Mouse (Mus musculus) cerebellum, postnatal 36 days (tissue): ENCODE measurements around the gene Spag9.

ENCODE experiments used
- DNase-seq, 2 experiments: peaks; one replicate each; pipeline ENCODE4 v3.0.0; 2021 to 2022; ENCODE audit warnings: mixed read lengths in 2 of 2

The Spag9 gene

GRCm38 (mm10) chr11:93995720-93996305, at the start of gene Spag9:
TSS of gene Spag9 (plus strand) at chr11:93996091.
- peak; percentile 89 to 94 for DNase-seq

DNA sequence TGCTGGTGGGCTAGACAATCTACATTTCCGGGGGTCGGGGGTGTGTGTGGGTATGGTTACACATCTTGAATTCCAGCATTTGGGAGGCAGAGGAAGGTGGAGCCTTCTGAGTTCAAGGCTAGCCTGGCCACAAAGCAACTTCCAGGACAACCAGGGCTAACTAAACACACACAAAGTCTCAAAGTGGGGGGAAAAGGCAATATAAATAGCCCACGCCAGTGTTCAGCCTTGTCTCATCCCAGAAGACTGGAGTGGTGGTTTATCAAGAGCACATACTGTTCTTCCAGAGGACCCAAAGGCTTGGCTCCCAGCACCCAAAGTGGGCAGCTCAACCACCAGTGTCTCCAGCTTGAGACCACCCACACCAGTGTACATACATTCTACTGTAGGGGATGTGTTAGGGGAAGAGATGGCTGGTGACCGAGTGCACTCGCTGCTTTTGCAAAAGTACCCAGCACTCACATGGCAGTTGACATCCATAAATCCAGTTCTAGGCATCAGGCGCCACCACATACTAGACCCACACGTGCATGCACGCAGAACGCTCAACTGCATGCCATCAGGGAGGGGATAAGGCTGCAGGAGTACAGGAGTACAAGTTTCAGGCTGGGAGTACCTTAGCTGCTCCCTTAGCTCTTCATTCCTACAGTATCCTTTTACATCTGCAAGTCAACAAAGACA, 46.9 kb upstream of the Spag9 start:
- no peak for DNase-seq

- no peak for DNase-seq
Measured at GRCm38 (mm10) chr11:93950045-93950444, 45.8 kb upstream of the Spag9 start.

- no peak for DNase-seq
Measured at GRCm38 (mm10) chr11:93952376-93952775, 43.5 kb upstream of the Spag9 start.

DNA sequence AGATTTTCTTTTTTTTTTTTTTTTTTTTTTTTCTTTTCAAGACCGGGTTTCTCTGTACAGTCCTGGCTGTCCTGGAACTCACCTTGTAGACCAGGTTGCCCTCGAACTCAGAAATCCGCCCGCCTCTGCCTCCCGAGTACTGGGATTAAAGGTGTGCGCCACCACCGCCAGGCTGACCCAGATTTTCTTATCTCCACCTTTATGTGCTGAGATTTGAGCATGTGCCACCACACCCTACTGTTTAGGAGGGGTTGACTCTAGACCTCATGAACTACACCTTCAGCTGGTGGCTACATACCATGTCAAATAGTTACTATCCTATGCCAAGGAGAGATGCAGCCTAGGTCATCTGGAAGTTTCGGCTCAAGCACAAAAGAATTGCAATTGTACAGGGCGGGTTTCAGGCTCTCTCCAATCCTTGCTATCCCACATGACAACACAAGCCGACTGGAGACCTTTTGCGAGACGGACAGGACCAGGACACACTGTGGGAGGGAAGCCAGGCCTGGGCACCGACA, 41.1 kb upstream of the Spag9 start:
- no peak for DNase-seq

DNA sequence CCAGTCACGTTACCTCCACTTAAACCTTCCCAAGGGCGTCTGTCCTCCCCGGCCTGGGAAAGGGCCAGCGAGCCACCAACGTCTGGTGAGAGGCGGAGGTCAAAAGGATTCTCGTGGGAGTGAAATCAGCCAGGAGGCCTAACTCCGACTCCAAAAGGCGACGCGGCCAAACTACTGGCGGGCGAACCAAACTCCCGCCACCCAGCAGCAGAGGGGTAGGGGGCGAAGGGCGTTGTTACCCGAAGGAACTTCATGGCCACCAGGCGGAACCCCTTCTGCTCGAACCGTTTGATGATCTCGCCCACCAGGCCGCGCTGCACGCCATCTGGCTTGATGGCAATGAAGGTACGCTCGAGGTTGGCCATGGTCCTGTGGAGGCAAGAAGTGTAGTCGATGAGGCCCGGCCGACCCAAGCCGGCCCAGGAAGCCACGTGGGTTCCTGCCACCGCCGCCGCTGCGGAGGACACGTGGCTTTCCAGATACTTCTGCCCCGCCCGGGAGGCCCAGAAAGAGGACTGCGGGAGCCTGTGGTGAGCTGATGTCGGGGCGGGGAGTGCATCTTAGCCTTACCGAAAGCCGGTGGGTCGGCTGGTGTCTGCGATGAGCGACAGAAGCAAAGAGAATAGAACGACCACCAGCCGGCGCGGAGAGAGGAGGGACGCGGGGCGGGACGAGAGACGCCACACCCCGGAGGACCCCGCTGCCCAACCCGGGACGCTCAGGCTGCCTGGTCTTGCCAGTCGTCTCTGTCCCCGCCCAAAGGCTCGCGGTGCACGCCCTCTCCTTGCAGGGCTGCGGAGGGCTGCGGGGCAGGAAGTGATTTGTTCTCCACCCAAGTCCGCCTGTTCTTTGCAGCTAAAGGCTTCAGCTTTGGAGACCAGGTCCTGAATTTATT, 40.4 kb upstream of the Spag9 start:
- DNase-seq: peak; percentile 75 to 81

- peak; percentile 12 to 20 for DNase-seq
Measured at GRCm38 (mm10) chr11:93956159-93956558, 39.7 kb upstream of the Spag9 start, which contains the start of gene Nme2. TSS of gene Nme2 (minus strand) at chr11:93956259.

GRCm38 (mm10) chr11:93957031-93957555, 38.8 kb upstream of the Spag9 start:
- DNase-seq: no peak

DNA sequence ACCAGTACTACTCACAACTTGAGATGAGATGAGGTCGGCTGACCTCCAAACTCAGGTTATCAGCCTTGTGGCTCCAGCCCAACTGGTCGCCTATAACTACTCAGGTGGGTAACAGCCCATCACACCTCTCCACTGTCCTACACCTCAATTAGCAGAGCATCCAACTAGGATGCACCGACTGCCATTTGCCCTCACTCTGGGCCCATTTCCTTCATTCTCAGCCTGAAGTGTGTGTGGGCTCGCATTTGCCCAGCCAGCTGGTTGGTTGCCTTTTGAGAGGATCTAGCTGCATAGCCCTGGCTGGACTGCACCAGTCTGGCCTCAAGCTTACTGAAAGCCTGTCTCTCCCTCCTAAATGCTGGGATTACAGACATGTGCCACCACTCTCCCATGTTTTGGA, 38.1 kb upstream of the Spag9 start:
- DNase-seq: no peak

DNA sequence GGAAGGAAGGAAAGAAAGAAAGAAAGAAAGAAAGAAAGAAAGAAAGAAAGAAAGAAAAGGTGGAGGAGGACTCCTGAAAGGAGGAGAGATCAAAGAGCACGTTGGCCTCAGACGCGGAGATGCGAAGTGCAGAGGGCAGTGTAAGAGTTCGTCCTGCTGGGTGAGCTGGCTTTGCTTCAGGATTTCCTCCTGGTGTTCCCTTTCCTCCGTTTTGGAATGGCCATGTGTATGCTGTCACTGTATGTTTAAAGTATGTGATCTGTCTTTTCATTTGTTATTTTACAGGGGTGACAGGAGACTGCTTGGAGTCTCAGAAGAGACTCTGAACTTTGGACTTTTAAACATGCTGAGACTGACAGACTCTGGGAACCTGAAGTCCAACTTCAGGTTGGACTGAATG, 34.4 kb upstream of the Spag9 start:
- DNase-seq: no peak

- DNase-seq: no peak
Measured at GRCm38 (mm10) chr11:93963013-93963412, 32.9 kb upstream of the Spag9 start.

- no peak for DNase-seq
Measured at GRCm38 (mm10) chr11:93965391-93965790, 30.5 kb upstream of the Spag9 start.

DNA sequence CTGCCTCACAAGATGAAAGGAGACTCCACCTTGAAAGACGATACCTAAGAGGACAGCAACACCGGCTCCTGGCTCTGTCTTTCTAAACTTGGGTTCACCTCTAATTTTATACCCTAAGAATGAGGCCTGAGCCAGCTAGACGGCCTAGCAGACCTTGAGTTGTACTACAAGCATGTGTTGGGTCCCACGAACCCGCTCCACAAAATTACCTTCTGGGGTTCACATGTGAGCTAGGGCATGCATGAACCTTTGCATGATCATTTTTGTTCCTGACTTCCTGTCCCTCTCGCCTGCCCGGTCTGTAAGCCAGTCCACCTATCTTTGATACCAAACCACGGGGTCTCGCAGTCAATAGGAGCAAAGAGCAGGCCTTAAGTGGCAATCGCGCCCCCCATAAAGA, 28.5 kb upstream of the Spag9 start:
- DNase-seq: peak in 1 of 2 experiments; percentile 8

DNA sequence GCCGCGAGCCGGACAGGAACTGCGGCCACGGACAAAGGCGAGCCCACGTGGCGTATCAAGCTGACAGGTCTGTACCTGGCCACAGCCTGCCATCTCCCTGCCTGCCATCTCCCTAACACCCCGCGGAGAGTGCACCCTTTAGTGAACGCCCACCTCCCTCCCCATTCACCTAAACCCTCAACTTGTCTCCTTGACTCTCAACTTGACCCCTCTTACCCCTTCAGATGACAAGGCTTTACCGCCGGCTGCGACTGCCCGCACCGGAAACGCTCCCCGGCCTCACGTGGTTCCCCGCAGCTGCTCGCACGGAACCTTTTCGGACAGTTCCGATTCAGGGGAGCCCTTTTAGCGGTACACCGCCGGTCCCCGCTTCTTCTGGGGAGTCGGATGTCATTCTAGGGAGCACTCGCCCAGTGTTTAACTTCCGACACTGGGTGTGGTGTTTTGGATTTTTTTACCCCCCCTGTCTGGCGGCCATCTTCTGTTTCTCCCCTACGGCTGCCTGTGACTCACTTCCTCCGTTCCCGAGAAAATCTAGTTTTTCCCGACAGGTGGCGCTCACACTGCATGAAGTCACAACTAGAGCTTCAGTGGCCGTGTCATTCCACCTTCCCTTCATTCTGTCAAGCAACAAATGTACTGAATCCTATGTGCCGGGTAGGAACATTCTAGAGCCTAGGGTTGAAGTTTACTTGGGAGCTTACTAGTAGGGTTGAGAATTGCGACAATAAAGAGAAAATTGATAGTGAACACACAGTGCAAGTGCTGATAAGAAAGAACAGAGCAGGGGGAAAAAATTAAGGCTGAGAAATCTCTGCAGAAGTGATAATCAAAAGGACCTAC, 27.7 kb upstream of the Spag9 start, which contains the start of the genes Gm20390 and Nme1:
Gene Gm20390 (minus strand): TSS at position 289 of the 843 bp plus-strand sequence.
Gene Nme1 (minus strand): TSS at position 517 of the 843 bp plus-strand sequence.
- DNase-seq: peak; percentile 97 to 99

- DNase-seq: no peak
Measured at GRCm38 (mm10) chr11:93968848-93969128, 27.1 kb upstream of the Spag9 start.

GRCm38 (mm10) chr11:93969171-93969570, 26.7 kb upstream of the Spag9 start:
- no peak for DNase-seq

GRCm38 (mm10) chr11:93969799-93970198, 26.1 kb upstream of the Spag9 start:
- DNase-seq: no peak

DNA sequence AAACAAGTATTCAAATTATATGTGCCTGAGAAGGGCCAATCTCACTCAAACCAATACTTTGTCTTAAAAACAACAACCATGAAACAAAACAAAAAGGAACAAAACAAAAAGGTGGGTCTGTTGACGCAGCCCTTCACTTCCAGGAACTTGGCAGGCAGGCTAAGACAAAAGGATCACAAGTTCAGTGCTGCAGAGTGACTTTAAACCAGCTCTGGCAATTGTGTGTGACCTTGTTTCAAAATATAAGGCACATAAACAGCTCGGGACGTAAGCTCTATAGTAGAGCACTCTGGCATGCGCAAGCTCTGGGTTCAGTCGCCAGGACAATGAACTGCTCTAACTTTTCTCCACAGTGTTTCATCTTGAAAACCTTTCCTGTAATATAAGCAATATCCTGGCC, 22.9 kb upstream of the Spag9 start:
- no peak for DNase-seq

- DNase-seq: no peak
Measured at GRCm38 (mm10) chr11:93979502-93980049, 16.3 kb upstream of the Spag9 start.

- no peak for DNase-seq
Measured at GRCm38 (mm10) chr11:93984619-93985018, 11.3 kb upstream of the Spag9 start.

DNA sequence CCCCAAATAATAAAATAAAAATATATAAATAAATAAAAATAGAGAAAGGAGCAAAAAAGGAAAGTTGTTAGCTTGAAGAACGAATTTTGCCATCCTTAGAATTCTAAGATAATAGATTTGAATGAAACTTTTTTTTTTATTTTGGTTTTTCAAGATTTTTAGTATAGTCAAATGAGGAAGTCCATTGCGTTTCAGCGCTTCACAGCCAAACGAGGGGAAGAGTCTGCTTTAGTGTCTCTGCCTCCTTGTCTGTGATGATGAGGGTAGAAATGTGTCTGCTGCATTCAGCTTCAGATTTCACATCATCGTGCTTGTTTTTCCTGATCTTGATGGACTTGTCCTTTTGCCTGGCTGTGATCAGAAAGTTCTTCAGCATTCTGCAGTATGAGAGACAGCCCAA, 10.6 kb upstream of the Spag9 start:
- DNase-seq: no peak

DNA sequence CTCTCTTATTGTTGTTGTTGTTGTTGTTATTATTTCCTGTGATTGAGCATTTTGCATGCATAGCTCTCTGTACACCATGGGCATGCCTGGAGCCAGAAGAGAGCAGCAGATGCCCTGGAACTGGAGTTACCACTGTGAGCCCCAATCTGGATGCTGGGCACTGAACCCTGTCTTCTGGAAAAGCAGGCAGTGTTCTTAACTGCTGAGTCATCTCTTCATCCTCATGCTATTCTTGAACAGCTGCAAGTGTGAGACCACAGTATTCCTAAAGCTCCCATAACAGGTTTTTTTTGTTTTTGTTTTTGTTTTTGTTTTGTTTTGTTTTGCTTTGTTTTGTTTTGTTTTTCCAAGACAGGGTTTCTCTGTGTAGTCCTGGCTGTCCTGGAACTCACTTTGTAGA, 9.6 kb upstream of the Spag9 start:
- DNase-seq: no peak
